Mouse (Mus musculus) embryonic facial prominence, embryonic 14.5 days (tissue): ENCODE data around the gene Rorc. TPM values are rescaled to one million over a fixed set of nuclear protein-coding genes. Genes with fewer than 3 reads are reported as not detected.
A peak's percentile ranks its signal among the peaks of the same experiment; 100 is the strongest.

Experiments used
- ATAC-seq: fragments of 200-750 bp; cut with Nextera tagmentation; 2 replicates; pipeline ENCODE4 v1.8.0; 2017; ENCODE audit warnings: low read depth, moderate number of reproducible peaks, moderate TSS enrichment
- DNase-seq: peaks from one replicate; pipeline ENCODE4 v3.0.0-alpha.2; 2015; ENCODE audit warnings: low spot score
- H3K27ac ChIP-seq: fragments of 300-500 bp; sonication (generic); replicated peaks from 2 replicates; pipeline ENCODE4 v1.5.1; 2014; ENCODE audit warnings: low read depth, mild to moderate bottlenecking, low read length, moderate library complexity
- H3K27me3 ChIP-seq: fragments of 300-500 bp; sonication (generic); replicated peaks from 2 replicates; pipeline ENCODE4 v1.6.1; 2014; ENCODE audit warnings: low read length; ENCODE audit not compliant: control insufficient read depth, insufficient read depth
- H3K36me3 ChIP-seq: fragments of 300-500 bp; sonication (generic); 2 replicates; pipeline ENCODE4 v1.6.1; 2014; ENCODE audit warnings: low read length, mixed read lengths; ENCODE audit not compliant: control insufficient read depth, insufficient read depth
- H3K4me1 ChIP-seq: fragments of 300-500 bp; sonication (generic); 2 replicates; pipeline ENCODE4 v1.6.1; 2014; ENCODE audit warnings: antibody characterized with exemption, low read length; ENCODE audit not compliant: control insufficient read depth, insufficient read depth
- H3K4me2 ChIP-seq: fragments of 300-500 bp; sonication (generic); 2 replicates; pipeline ENCODE4 v1.6.1; 2014; ENCODE audit warnings: low read depth, mild to moderate bottlenecking, low read length, moderate library complexity, mixed read lengths
- H3K4me3 ChIP-seq: fragments of 300-500 bp; sonication (generic); 2 replicates; pipeline ENCODE4 v1.5.1; 2014; ENCODE audit warnings: low read depth, mild to moderate bottlenecking, low read length
- H3K9ac ChIP-seq: fragments of 300-500 bp; sonication (generic); 2 replicates; pipeline ENCODE4 v1.6.1; 2014; ENCODE audit warnings: low read depth, mild to moderate bottlenecking, low read length, moderate library complexity, mixed read lengths
- H3K9me3 ChIP-seq: fragments of 300-500 bp; sonication (generic); 2 replicates; pipeline ENCODE4 v1.6.1; 2016; ENCODE audit warnings: low read length; ENCODE audit not compliant: control insufficient read depth
- WGBS: fragments of 180-500 bp; shearing (Covaris S2); extraction: QIAGEN DNeasy Blood & Tissue Kit; methylation state at CpG from one replicate; pipeline ENCODE4 v1.1.7; 2014; 5-methylcytosine and 5-hydroxymethylcytosine counted together
- polyA plus RNA-seq: library from polyadenylated mRNA; unstranded; fragments of >200 nt; fragmentation: Nextera tagmentation; extraction: Ambion mirVana; gene quantifications from 2 replicates; pipeline ENCODE4 v1.2.1, GENCODE M21; 2014

Gene Rorc
- polyA plus RNA-seq, 1 experiment from 2014 or later, result 2.8 TPM

- Histone ChIP-seq H3K4me2 (no peak overlapping the region), H3K36me3 (no peaks in the 10 kb centered on the region), H3K4me1 (peaks cover 3% of the 10 kb centered on the region; the same call in 1 of the 2 replicates), H3K9me3 (no peaks in the 10 kb centered on the region), H3K27ac (no peak overlapping the region), H3K9ac (no peak overlapping the region), H3K27me3 (peaks cover 23% of the 10 kb centered on the region; the same call in 1 of the 2 replicates), H3K4me3 (no peak overlapping the region)
- ATAC-seq, result peak; percentile 19; the same call in 1 of the 2 replicates
- WGBS, result 10% methylated on average over 1 of the region's 1 CpGs
- DNase-seq, result peak; percentile 83
Measured at GRCm38 (mm10) chr3:94360812-94361211, 11.8 kb upstream of the Rorc start.

- Histone ChIP-seq H3K27ac (no peak within 1 kb of the TSS), H3K4me2 (peak within 1 kb of the TSS; percentile 94), H3K4me3 (peak within 1 kb of the TSS; percentile 65), H3K9ac (peak within 1 kb of the TSS; percentile 88), H3K36me3 (no peaks in the 10 kb centered on the region), H3K4me1 (peaks cover 3% of the 10 kb centered on the region; the same call in 1 of the 2 replicates), H3K27me3 (peaks cover 23% of the 10 kb centered on the region; the same call in 1 of the 2 replicates), H3K9me3 (no peaks in the 10 kb centered on the region)
- DNase-seq, result no peak
- WGBS, result 37% methylated on average over 7 of the region's 7 CpGs
- no peak for ATAC-seq
Measured at GRCm38 (mm10) chr3:94362138-94362537, 10.5 kb upstream of the Rorc start, which contains the start of gene C2cd4d. TSS of gene C2cd4d (plus strand) at chr3:94362438.

GRCm38 (mm10) chr3:94363291-94364153 lies 9.1 kb upstream of the Rorc start:
- H3K4me2 ChIP-seq, result peak overlapping the region; percentile 94
- peak; percentile 68 for ATAC-seq
- peak overlapping the region; percentile 65 for H3K4me3 ChIP-seq
- no peaks in the 10 kb centered on the region for H3K9me3 ChIP-seq
- 16% methylated on average over 36 of the region's 97 CpGs for WGBS
- H3K4me1 ChIP-seq, result peaks cover 3% of the 10 kb centered on the region; the same call in 1 of the 2 replicates
- peaks cover 23% of the 10 kb centered on the region; the same call in 1 of the 2 replicates for H3K27me3 ChIP-seq
- peak overlapping the region; percentile 88 for H3K9ac ChIP-seq
- no peaks in the 10 kb centered on the region for H3K36me3 ChIP-seq
- peak; percentile 59 for DNase-seq
- peak overlapping the region; percentile 52 for H3K27ac ChIP-seq

GRCm38 (mm10) chr3:94364154-94364526 lies 8.5 kb upstream of the Rorc start:
- Histone ChIP-seq H3K27me3 (peaks cover 23% of the 10 kb centered on the region; the same call in 1 of the 2 replicates), H3K4me3 (peak overlapping the region; percentile 65), H3K4me1 (peaks cover 3% of the 10 kb centered on the region; the same call in 1 of the 2 replicates), H3K9me3 (no peaks in the 10 kb centered on the region), H3K36me3 (no peaks in the 10 kb centered on the region), H3K27ac (peak overlapping the region; percentile 52; the same call in 1 of the 2 replicates), H3K4me2 (peak overlapping the region; percentile 94), H3K9ac (peak overlapping the region; percentile 88)
- peak; percentile 26; the same call in 1 of the 2 replicates for ATAC-seq
- DNase-seq, result no peak
- 6% methylated on average over 8 of the region's 23 CpGs for WGBS

GRCm38 (mm10) chr3:94366761-94367160 lies 5.8 kb upstream of the Rorc start:
- no peak overlapping the region for H3K4me3 ChIP-seq
- H3K9ac ChIP-seq, result no peak overlapping the region
- H3K9me3 ChIP-seq, result no peaks in the 10 kb centered on the region
- H3K4me2 ChIP-seq, result no peak overlapping the region
- ATAC-seq (no peak; the same call in 1 of the 2 replicates), DNase-seq (peak; percentile 71)
- 14% methylated on average over 3 of the region's 3 CpGs for WGBS
- peaks cover 23% of the 10 kb centered on the region; the same call in 1 of the 2 replicates for H3K27me3 ChIP-seq
- H3K36me3 ChIP-seq, result no peaks in the 10 kb centered on the region
- peaks cover 6% of the 10 kb centered on the region for H3K4me1 ChIP-seq
- no peak overlapping the region for H3K27ac ChIP-seq

- H3K36me3 ChIP-seq, result no peaks in the 10 kb centered on the region
- H3K27me3 ChIP-seq, result peaks cover 18% of the 10 kb centered on the region; the same call in 1 of the 2 replicates
- DNase-seq (no peak), ATAC-seq (no peak)
- WGBS, result 82% methylated on average over 6 of the region's 6 CpGs
- peaks cover 13% of the 10 kb centered on the region for H3K4me1 ChIP-seq
- H3K4me3 ChIP-seq, result no peak overlapping the region
- no peak overlapping the region for H3K4me2 ChIP-seq
- H3K9ac ChIP-seq, result no peak overlapping the region
- H3K27ac ChIP-seq, result no peak overlapping the region
- H3K9me3 ChIP-seq, result no peaks in the 10 kb centered on the region
Measured at GRCm38 (mm10) chr3:94367511-94367910, 5.1 kb upstream of the Rorc start.

GRCm38 (mm10) chr3:94368631-94369030 lies 4.0 kb upstream of the Rorc start:
- H3K4me3 ChIP-seq, result no peak overlapping the region
- peaks cover 20% of the 10 kb centered on the region for H3K4me1 ChIP-seq
- 62% methylated on average over 6 of the region's 6 CpGs for WGBS
- ATAC-seq, result no peak
- H3K27me3 ChIP-seq, result peaks cover 8% of the 10 kb centered on the region; the same call in 1 of the 2 replicates
- no peak overlapping the region for H3K27ac ChIP-seq
- H3K9me3 ChIP-seq, result no peaks in the 10 kb centered on the region
- no peak overlapping the region for H3K9ac ChIP-seq
- DNase-seq, result no peak
- no peak overlapping the region for H3K4me2 ChIP-seq
- H3K36me3 ChIP-seq, result no peaks in the 10 kb centered on the region

- Histone ChIP-seq H3K4me3 (no peak overlapping the region), H3K4me2 (no peak overlapping the region), H3K27me3 (peaks cover 3% of the 10 kb centered on the region; the same call in 1 of the 2 replicates), H3K9ac (no peak overlapping the region), H3K36me3 (no peaks in the 10 kb centered on the region), H3K27ac (no peak overlapping the region), H3K4me1 (peaks cover 21% of the 10 kb centered on the region), H3K9me3 (no peaks in the 10 kb centered on the region)
- no peak for DNase-seq
- ATAC-seq, result no peak
- 53% methylated on average over 2 of the region's 2 CpGs for WGBS
Measured at GRCm38 (mm10) chr3:94369709-94370108, 2.9 kb upstream of the Rorc start.
